ENCODE assay signal across 24 mouse cellular contexts in the genomic region with DNA sequence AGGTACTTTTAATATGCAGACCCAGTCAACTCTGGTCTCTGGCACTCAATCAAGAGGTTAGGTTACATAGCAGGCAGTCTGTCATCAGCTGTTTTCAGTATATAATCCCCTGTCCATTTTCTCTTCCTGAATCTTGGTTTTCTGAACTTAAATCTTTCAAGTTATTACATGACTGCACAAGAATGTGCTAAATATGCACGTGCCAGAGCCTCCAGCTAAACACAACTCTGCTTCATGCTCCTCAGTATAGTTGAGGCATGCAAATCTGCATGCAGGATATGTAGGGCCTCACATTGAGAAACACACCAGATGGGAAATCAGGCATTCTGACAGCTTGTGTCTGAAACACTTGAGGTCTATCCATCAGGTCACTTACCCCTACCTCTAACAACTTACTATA.
"Had no signal": no experiment of that assay in that cellular context is flagged by ENCODE, and none has a peak within 500 bp of the region (broad histone marks: within the 10 kb centered on the region; RNA-seq: fewer than 3 reads in every experiment).

No protein-coding gene starts in this region.

- H3K9ac ChIP-seq: liver, embryonic 12.5 days; liver, embryonic 15.5 days; lung, embryonic 15.5 days; midbrain, embryonic 15.5 days; neural tube, embryonic 12.5 days; neural tube, embryonic 15.5 days had no signal

- H3K4me2 ChIP-seq: liver, embryonic 12.5 days; liver, embryonic 15.5 days; lung, embryonic 15.5 days; midbrain, embryonic 11.5 days; midbrain, embryonic 15.5 days; neural tube, embryonic 12.5 days; neural tube, embryonic 15.5 days had no signal

- H3K4me3 ChIP-seq: layer of hippocampus, adult 2 months; liver, embryonic 12.5 days; liver, embryonic 15.5 days; lung, embryonic 15.5 days; megakaryocyte, embryonic 14.5 days; midbrain, embryonic 15.5 days; neural tube, embryonic 12.5 days; neural tube, embryonic 15.5 days had no signal

- H3K27ac ChIP-seq: kidney, postnatal 0 days; layer of hippocampus, adult 2 months; liver, embryonic 12.5 days; liver, embryonic 15.5 days; lung, embryonic 15.5 days; midbrain, embryonic 15.5 days; neural tube, embryonic 12.5 days; neural tube, embryonic 15.5 days; stomach, postnatal 0 days had no signal

- H3K36me3 ChIP-seq: liver, embryonic 12.5 days; liver, embryonic 15.5 days; lung, embryonic 15.5 days; midbrain, embryonic 15.5 days; neural tube, embryonic 12.5 days; neural tube, embryonic 15.5 days had no signal

- H3K4me1 ChIP-seq: liver, embryonic 12.5 days; liver, embryonic 15.5 days; lung, embryonic 15.5 days; megakaryocyte, embryonic 14.5 days; midbrain, embryonic 15.5 days; neural tube, embryonic 12.5 days; neural tube, embryonic 15.5 days had no signal

- H3K9me3 ChIP-seq: liver, embryonic 12.5 days; liver, embryonic 15.5 days; lung, embryonic 15.5 days; megakaryocyte, embryonic 14.5 days; midbrain, embryonic 15.5 days; neural tube, embryonic 12.5 days; neural tube, embryonic 15.5 days had no signal

- ATAC-seq: liver, embryonic 12.5 days; midbrain, embryonic 15.5 days had no signal

- DNase-seq: kidney, adult 18-20 months; kidney, adult 9 months; kidney, postnatal 25 days; layer of hippocampus, adult 9-11 months; liver; lung, adult 18-20 months; lung, postnatal 10 days; lung, postnatal 36 days; right cerebral cortex, adult 18-20 months; right cerebral cortex, postnatal 14 days; right cerebral cortex, postnatal 4 days; thymus, adult 2 months; thymus, postnatal 14 days had no signal

- H3K27me3 ChIP-seq: liver, embryonic 12.5 days; liver, embryonic 15.5 days; lung, embryonic 15.5 days; megakaryocyte, embryonic 14.5 days; midbrain, embryonic 15.5 days; neural tube, embryonic 12.5 days; neural tube, embryonic 15.5 days had no signal
